Mouse (Mus musculus): ENCODE results near the gene Sf3a3. TPM values are rescaled to one million over a fixed set of nuclear protein-coding genes. Genes with fewer than 3 reads are reported as not detected.
"Not testable (repeated sequence)": the region's sequence is repeated elsewhere in the genome, so short reads cannot be mapped to it uniquely, and the experiment has no call there.

Gene Sf3a3
- polyA plus RNA-seq, 1 experiment: 7.2 TPM

GRCm38 (mm10) chr4:124704797-124705474, 9.6 kb upstream of the Sf3a3 start:
- Histone ChIP-seq H3K36me3 (ENCODE audit: control insufficient read depth, insufficient read depth, low read length) (no peaks in the 10 kb centered on the region), H3K27ac (ENCODE audit: insufficient read depth, low read depth, low read length) (peak overlapping the region; percentile 57; the same call in 1 of the 2 replicates), H3K4me1 (ENCODE audit: control insufficient read depth, insufficient read depth, insufficient read length, low read length) (peaks cover 26% of the 10 kb centered on the region), H3K4me3 (ENCODE audit: low read depth, low read length) (no peak overlapping the region), H3K27me3 (ENCODE audit: control insufficient read depth, insufficient read depth, low read length) (no peaks in the 10 kb centered on the region)
- 50% methylated on average over 11 of the region's 11 CpGs for WGBS
- TF ChIP-seq CTCF (IDR thresholded peaks at IDR 0.05; ENCODE audit: extremely low read depth, insufficient read length, insufficient replicate concordance, low read depth, low read length) (no peak), POLR2A (IDR thresholded peaks at IDR 0.05; ENCODE audit: low read depth, low read length) (no peak)

DNA sequence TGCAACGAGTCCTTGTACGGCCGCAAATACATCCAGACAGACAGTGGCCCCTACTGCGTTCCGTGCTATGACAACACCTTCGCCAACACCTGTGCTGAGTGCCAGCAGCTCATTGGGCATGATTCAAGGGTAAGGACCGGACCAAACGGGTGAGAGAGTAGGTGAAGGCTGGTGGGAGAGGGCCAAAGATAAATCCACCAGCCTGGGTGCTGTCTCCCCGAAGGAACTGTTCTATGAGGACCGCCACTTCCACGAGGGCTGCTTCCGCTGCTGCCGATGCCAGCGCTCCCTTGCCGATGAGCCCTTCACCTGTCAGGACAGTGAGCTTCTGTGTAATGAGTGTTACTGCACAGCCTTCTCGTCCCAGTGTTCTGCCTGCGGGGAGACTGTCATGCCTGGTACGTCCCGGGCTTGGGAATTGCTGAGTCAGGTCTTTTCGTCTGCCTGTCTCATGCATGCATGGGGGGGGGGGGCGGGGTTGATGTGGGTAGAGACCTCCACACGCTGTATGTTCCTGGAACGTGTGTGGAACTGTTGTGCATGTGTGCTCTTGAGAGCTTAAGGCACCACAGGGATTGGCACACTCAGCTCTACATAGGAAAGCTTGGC, 8.8 kb upstream of the Sf3a3 start:
- no peak for TF ChIP-seq POLR2A (IDR thresholded peaks at IDR 0.05; ENCODE audit: low read depth, low read length)
- no peak for TF ChIP-seq CTCF (IDR thresholded peaks at IDR 0.05; ENCODE audit: extremely low read depth, insufficient read length, insufficient replicate concordance, low read depth, low read length)
- Histone ChIP-seq H3K36me3 (ENCODE audit: control insufficient read depth, insufficient read depth, low read length) (no peaks in the 10 kb centered on the region), H3K27me3 (ENCODE audit: control insufficient read depth, insufficient read depth, low read length) (no peaks in the 10 kb centered on the region), H3K4me1 (ENCODE audit: control insufficient read depth, insufficient read depth, insufficient read length, low read length) (peaks cover 28% of the 10 kb centered on the region), H3K27ac (ENCODE audit: insufficient read depth, low read depth, low read length) (no peak overlapping the region), H3K4me3 (ENCODE audit: low read depth, low read length) (no peak overlapping the region)
- WGBS: 89% methylated on average over 23 of the region's 23 CpGs

GRCm38 (mm10) chr4:124707381-124708199, 7.0 kb upstream of the Sf3a3 start:
- peaks cover 28% of the 10 kb centered on the region for H3K4me1 ChIP-seq (ENCODE audit: control insufficient read depth, insufficient read depth, insufficient read length, low read length)
- WGBS: 90% methylated on average over 25 of the region's 25 CpGs
- H3K27ac ChIP-seq (ENCODE audit: insufficient read depth, low read depth, low read length): not testable (repeated sequence)

DNA sequence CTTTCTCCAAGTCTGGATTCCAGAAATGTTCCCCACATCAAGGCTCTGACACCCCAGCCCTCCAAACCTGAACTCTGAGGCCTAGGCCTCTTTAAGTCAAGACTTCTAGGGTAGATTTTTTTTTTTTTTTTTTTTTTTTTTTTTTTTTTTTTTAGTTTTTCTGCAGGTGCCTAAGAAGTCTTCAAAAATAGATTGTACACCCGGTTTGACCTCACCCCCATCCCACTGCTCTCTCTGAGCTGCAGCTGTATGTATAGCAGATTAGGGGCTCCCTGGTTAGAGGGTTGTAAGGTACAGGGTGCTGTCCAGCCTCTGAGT, 6.4 kb upstream of the Sf3a3 start:
- Histone ChIP-seq H3K27ac (ENCODE audit: insufficient read depth, low read depth, low read length) (peak overlapping the region; percentile 88), H3K4me1 (ENCODE audit: control insufficient read depth, insufficient read depth, insufficient read length, low read length) (peaks cover 28% of the 10 kb centered on the region), H3K4me3 (ENCODE audit: low read depth, low read length) (peak overlapping the region; percentile 72)
- WGBS: 18% methylated on average over 1 of the region's 1 CpGs
- H3K27me3 ChIP-seq (ENCODE audit: control insufficient read depth, insufficient read depth, low read length); H3K36me3 ChIP-seq (ENCODE audit: control insufficient read depth, insufficient read depth, low read length): not testable (repeated sequence)

More at GRCm38 (mm10) chr4:124707381-124708199, 7.0 kb upstream of the Sf3a3 start:
- H3K36me3 ChIP-seq (ENCODE audit: control insufficient read depth, insufficient read depth, low read length); H3K27me3 ChIP-seq (ENCODE audit: control insufficient read depth, insufficient read depth, low read length); H3K4me3 ChIP-seq (ENCODE audit: low read depth, low read length): not testable (repeated sequence)

GRCm38 (mm10) chr4:124708518-124709477, 5.8 kb upstream of the Sf3a3 start:
- peak overlapping the region; percentile 72 for H3K4me3 ChIP-seq (ENCODE audit: low read depth, low read length)
- H3K27ac ChIP-seq (ENCODE audit: insufficient read depth, low read depth, low read length): peak overlapping the region; percentile 88
- H3K36me3 ChIP-seq (ENCODE audit: control insufficient read depth, insufficient read depth, low read length): no peaks in the 10 kb centered on the region
- H3K27me3 ChIP-seq (ENCODE audit: control insufficient read depth, insufficient read depth, low read length): no peaks in the 10 kb centered on the region
- TF ChIP-seq POLR2A (IDR thresholded peaks at IDR 0.05; ENCODE audit: low read depth, low read length): peak; percentile 77; the same call in 1 of the 2 replicates
- 0 out of 2 replicates have a peak, but pooled peaks have one; percentile 12 for TF ChIP-seq CTCF (IDR thresholded peaks at IDR 0.05; ENCODE audit: extremely low read depth, insufficient read length, insufficient replicate concordance, low read depth, low read length)
- WGBS: under 1% methylated on average over 41 of the region's 41 CpGs
- peaks cover 22% of the 10 kb centered on the region for H3K4me1 ChIP-seq (ENCODE audit: control insufficient read depth, insufficient read depth, insufficient read length, low read length)

DNA sequence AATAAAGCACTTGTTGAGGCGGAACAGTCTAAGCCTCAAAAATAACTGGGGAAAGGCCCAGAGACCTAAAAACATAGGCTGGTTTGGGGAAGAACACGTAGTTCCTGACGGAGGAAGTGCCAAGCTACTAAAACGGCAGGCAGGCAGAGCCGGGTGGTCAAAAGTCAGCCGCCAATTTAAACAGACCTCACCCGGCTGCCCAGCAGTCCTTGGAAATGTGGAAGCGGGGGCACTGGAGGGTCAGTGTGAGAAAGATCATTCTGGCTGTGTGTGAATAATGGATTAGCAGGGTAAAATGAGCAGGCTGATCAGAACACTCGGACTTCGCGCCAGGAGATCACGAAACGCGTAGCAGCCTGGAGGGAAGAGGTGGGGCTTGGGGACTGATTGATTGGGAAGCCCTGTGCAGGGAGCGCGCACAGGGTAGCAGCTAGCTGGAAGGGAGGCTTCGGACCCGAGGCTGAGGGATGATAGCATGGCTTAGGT, 4.6 kb upstream of the Sf3a3 start:
- Histone ChIP-seq H3K4me1 (ENCODE audit: control insufficient read depth, insufficient read depth, insufficient read length, low read length) (peaks cover 13% of the 10 kb centered on the region), H3K27me3 (ENCODE audit: control insufficient read depth, insufficient read depth, low read length) (no peaks in the 10 kb centered on the region), H3K27ac (ENCODE audit: insufficient read depth, low read depth, low read length) (peak overlapping the region; percentile 74), H3K4me3 (ENCODE audit: low read depth, low read length) (peak overlapping the region; percentile 40), H3K36me3 (ENCODE audit: control insufficient read depth, insufficient read depth, low read length) (no peaks in the 10 kb centered on the region)
- WGBS: 3% methylated on average over 18 of the region's 18 CpGs
- TF ChIP-seq CTCF (IDR thresholded peaks at IDR 0.05; ENCODE audit: extremely low read depth, insufficient read length, insufficient replicate concordance, low read depth, low read length) (no peak), POLR2A (IDR thresholded peaks at IDR 0.05; ENCODE audit: low read depth, low read length) (no peak)

All from small intestine, adult 2 months (tissue).